Mouse (Mus musculus) CH12.LX (cell line): ENCODE measurements around the gene Micu1.

ENCODE experiments used
- CHD1 ChIP-seq: IDR thresholded peaks from 2 replicates; pipeline ENCODE4 v1.6.1; 2012; ENCODE audit warnings: low read depth, low read length, improper control_type of control experiment, inconsistent platforms
- CTCF ChIP-seq, 2 experiments: IDR thresholded peaks in 1 of 2; conservative IDR thresholded peaks in 1 of 2; 2 replicates each; pipeline ENCODE4 v1.5.1; 2011 to 2012; ENCODE audit warnings: low read depth in 2 of 2, low read length in 2 of 2, improper control_type of control experiment in 1 of 2, inconsistent platforms in 1 of 2, mild to moderate bottlenecking in 1 of 2, moderate library complexity in 1 of 2
- MAFK ChIP-seq: IDR thresholded peaks from 2 replicates; pipeline ENCODE4 v1.6.1; 2011; ENCODE audit warnings: low read length, improper control_type of control experiment; ENCODE audit not compliant: insufficient replicate concordance
- MAX ChIP-seq: IDR thresholded peaks from 2 replicates; pipeline ENCODE4 v1.6.1; 2011; ENCODE audit warnings: low read length, improper control_type of control experiment
- SMC3 ChIP-seq: IDR thresholded peaks from 2 replicates; pipeline ENCODE4 v1.6.1; 2011; ENCODE audit warnings: low read depth, low read length, improper control_type of control experiment
- USF1 ChIP-seq: IDR thresholded peaks from 2 replicates; pipeline ENCODE4 v1.6.1; 2014; ENCODE audit warnings: low read depth, mild to moderate bottlenecking, inconsistent platforms, low read length, improper control_type of control experiment
- ZC3H11A ChIP-seq: IDR thresholded peaks from 2 replicates; pipeline ENCODE4 v1.6.1; 2012; ENCODE audit warnings: low read depth, mild to moderate bottlenecking, inconsistent platforms, low read length, improper control_type of control experiment

DNA sequence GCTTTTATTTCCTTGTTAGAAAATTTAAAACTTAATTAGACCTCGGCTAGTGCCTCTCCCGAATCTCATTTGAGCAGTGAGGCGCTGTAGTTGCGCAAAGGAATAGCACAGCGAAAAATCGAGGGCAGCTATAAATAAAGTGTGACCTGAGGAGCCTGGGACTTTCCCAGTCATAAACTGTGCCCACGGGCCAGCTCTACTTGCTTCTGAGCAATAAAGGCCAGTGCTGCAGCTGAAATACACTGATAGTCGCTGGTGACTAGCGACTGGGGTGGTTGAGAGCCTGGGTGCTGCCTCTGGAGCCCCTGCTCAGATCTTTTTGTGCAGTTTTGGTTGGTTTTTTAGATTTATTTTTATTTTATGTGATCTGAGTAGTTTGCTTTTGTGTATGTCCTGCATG, 142.4 kb downstream of the Micu1 start:
- TF ChIP-seq USF1, result no peak
- TF ChIP-seq ZC3H11A, result no peak
- no peak for TF ChIP-seq MAX
- TF ChIP-seq CHD1, result no peak
- TF ChIP-seq MAFK, result no peak
- TF ChIP-seq CTCF (conservative IDR thresholded peaks at IDR 0.05 in 1 of 2, IDR thresholded peaks at IDR 0.05 in 1 of 2; ENCODE audit: low read depth in 2 of 2, low read length in 2 of 2), result no peak
- TF ChIP-seq SMC3, result no peak
